Mouse (Mus musculus) midbrain, embryonic 16.5 days (tissue): Measurements from ENCODE around the gene Drosha. TPM values are rescaled to one million over a fixed set of nuclear protein-coding genes. Genes with fewer than 3 reads are reported as not detected.
"Not testable (repeated sequence)": the region's sequence is repeated elsewhere in the genome, so short reads cannot be mapped to it uniquely, and the experiment has no call there.

Experiments used
- ATAC-seq: fragments of 200-750 bp; cut with Nextera tagmentation; 2 replicates; pipeline ENCODE4 v1.8.0; 2017; ENCODE audit warnings: moderate TSS enrichment
- H3K27ac ChIP-seq: fragments of 300-500 bp; sonication (generic); 2 replicates; pipeline ENCODE4 v1.5.1; 2014; ENCODE audit warnings: mild to moderate bottlenecking, low read length, mixed read lengths
- H3K27me3 ChIP-seq: fragments of 300-500 bp; sonication (generic); 2 replicates; pipeline ENCODE4 v1.6.1; 2014; ENCODE audit warnings: low read depth, low read length, mixed read lengths; ENCODE audit not compliant: control insufficient read depth, insufficient read depth
- H3K36me3 ChIP-seq: fragments of 300-500 bp; sonication (generic); 2 replicates; pipeline ENCODE4 v1.6.1; 2014; ENCODE audit warnings: mild to moderate bottlenecking, low read length, moderate library complexity, mixed read lengths; ENCODE audit not compliant: control insufficient read depth, insufficient read depth
- H3K4me1 ChIP-seq: fragments of 300-500 bp; sonication (generic); 2 replicates; pipeline ENCODE4 v1.6.1; 2014; ENCODE audit warnings: mild to moderate bottlenecking, low read length, mixed read lengths; ENCODE audit not compliant: control insufficient read depth, insufficient read depth
- H3K4me2 ChIP-seq: fragments of 300-500 bp; sonication (generic); 2 replicates; pipeline ENCODE4 v1.6.1; 2014; ENCODE audit warnings: mild to moderate bottlenecking, low read length, mixed read lengths
- H3K4me3 ChIP-seq: fragments of 300-500 bp; sonication (generic); 2 replicates; pipeline ENCODE4 v1.5.1; 2014; ENCODE audit warnings: low read depth, mild to moderate bottlenecking, low read length, moderate library complexity, mixed read lengths
- H3K9ac ChIP-seq: fragments of 300-500 bp; sonication (generic); 2 replicates; pipeline ENCODE4 v1.6.1; 2014; ENCODE audit warnings: low read depth, low read length, mixed read lengths
- H3K9me3 ChIP-seq: fragments of 300-500 bp; sonication (generic); replicated peaks from 2 replicates; pipeline ENCODE4 v1.6.1; 2014; ENCODE audit warnings: mild to moderate bottlenecking, low read length, mixed read lengths; ENCODE audit not compliant: control insufficient read depth, poor library complexity, severe bottlenecking
- WGBS: fragments of 180-500 bp; shearing (Covaris S2); extraction: QIAGEN DNeasy Blood & Tissue Kit; methylation state at CpG from one replicate; pipeline ENCODE4 v1.1.7; 2014; 5-methylcytosine and 5-hydroxymethylcytosine counted together
- polyA plus RNA-seq: library from polyadenylated mRNA; unstranded; fragments of >200 nt; fragmentation: Nextera tagmentation; extraction: Ambion mirVana; gene quantifications from 2 replicates; pipeline ENCODE4 v1.2.1, GENCODE M21; 2015

Gene Drosha
- polyA plus RNA-seq, 1 experiment from 2014 or later: 55.7 TPM

DNA sequence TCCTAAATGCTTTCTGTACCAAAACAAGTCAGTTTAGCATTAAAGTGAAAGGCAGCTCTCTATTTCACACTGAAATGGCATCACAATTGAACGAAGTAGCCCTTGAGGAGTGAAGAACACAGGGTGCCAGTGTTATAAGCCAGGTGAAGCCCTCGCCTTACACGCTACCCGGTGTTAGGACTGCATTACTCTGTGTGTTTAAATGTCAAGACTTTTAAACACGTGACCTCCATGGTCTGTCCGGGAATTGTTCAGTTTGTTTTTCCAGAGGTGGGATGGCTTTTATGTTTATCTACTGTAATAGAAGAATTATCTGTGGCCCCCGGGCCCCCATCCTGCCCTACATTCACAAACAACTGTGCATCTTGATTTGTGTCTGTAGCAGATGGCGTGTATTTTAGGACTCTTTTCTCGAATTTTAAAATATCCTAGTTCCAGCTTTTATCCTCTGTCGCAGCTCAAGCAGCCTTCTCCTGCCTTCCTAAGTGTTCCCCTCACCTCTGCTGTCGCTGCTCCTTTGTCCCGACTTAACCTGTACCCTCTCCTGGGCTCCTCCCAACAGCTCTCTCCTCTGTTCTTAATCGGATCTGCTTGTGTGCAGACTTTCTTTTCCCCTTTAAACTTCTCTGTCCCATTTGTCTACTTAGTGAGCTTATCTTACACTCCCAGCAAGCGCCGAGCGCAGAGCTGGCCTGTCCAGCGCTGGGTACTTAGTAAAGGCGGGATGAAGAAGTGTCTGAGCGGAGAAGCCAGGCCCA is 83.5 kb downstream of the Drosha start:
- Histone ChIP-seq H3K4me2 (no peak overlapping the region), H3K9me3 (no peaks in the 10 kb centered on the region), H3K27ac (no peak overlapping the region), H3K36me3 (peaks cover 14% of the 10 kb centered on the region; the same call in 1 of the 2 replicates), H3K27me3 (no peaks in the 10 kb centered on the region), H3K9ac (no peak overlapping the region), H3K4me3 (no peak overlapping the region), H3K4me1 (peaks cover 3% of the 10 kb centered on the region; the same call in 1 of the 2 replicates)
- 76% methylated on average over 19 of the region's 19 CpGs for whole genome bisulfite sequencing
- ATAC-seq: no peak

DNA sequence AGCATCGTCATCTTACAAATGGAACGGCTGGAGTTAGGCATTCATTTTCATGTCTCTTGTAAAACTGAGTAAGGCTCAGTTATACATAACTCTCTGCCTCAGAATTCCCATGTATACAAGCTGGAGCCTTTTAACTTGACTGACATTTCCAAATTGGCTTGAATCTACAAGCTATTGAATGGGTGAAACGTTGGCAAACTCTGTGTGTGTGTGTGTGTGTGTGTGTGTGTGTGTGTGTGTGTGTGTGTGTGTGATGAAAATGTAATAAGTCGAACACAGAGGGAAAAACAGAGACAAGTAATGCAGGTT is 84.1 kb downstream of the Drosha start:
- ATAC-seq: no peak
- Histone ChIP-seq H3K36me3 (peaks cover 14% of the 10 kb centered on the region; the same call in 1 of the 2 replicates), H3K4me2 (no peak overlapping the region), H3K4me3 (no peak overlapping the region), H3K4me1 (peaks cover 3% of the 10 kb centered on the region; the same call in 1 of the 2 replicates), H3K9me3 (no peaks in the 10 kb centered on the region), H3K27ac (no peak overlapping the region), H3K9ac (no peak overlapping the region), H3K27me3 (no peaks in the 10 kb centered on the region)
- 78% methylated on average over 4 of the region's 4 CpGs for WGBS

DNA sequence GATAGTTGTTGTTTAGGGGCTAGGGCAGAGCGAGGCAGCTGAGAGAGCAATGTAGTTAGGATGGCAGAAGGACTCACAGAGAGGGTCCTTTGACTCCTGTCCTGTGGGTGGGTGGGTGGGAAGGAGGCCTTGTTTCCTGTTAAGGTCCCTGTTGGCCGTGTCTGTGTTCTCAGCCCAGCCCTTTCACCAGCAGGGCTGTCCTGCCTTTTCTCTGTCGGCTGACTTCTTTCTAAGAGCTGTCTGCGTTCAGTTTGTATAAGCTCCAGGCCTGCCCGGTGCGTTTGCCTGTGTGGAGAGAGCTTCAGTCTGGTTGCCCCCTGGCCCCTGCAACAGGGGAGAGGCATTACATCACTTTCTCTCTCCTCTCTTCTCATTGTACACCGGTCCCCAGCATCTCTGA is 84.6 kb downstream of the Drosha start:
- Histone ChIP-seq H3K27ac (no peak overlapping the region), H3K36me3 (peaks cover 14% of the 10 kb centered on the region; the same call in 1 of the 2 replicates), H3K9ac (no peak overlapping the region), H3K4me3 (no peak overlapping the region), H3K27me3 (no peaks in the 10 kb centered on the region), H3K4me2 (no peak overlapping the region), H3K9me3 (no peaks in the 10 kb centered on the region), H3K4me1 (peaks cover 3% of the 10 kb centered on the region; the same call in 1 of the 2 replicates)
- no peak for ATAC-seq
- 75% methylated on average over 7 of the region's 7 CpGs for WGBS

DNA sequence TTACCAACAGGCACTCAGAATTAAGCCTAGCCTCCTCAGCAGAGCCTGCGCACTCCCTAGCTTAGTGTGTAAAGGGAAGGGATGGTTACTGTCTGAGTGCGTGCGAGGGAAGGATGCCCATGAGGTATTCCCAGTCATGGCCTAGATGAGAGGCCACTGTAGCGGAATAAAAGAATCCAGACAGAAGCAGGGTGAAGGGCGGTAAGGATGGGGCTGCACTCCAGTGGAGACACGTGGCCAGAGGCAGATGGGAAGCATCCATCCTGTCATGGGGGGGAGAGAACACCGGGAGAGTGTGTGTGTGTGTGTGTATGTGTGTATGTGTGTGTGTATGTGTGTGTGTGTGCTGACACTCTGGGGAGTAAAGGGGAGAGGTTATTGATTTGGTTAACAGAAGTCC is 86.5 kb downstream of the Drosha start:
- no peak overlapping the region for H3K27ac ChIP-seq
- H3K9me3 ChIP-seq: no peaks in the 10 kb centered on the region
- no peak overlapping the region for H3K4me2 ChIP-seq
- no peak overlapping the region for H3K9ac ChIP-seq
- WGBS: 86% methylated on average over 7 of the region's 7 CpGs
- H3K36me3 ChIP-seq: peaks cover 15% of the 10 kb centered on the region; the same call in 1 of the 2 replicates
- peaks cover 3% of the 10 kb centered on the region; the same call in 1 of the 2 replicates for H3K4me1 ChIP-seq
- no peak overlapping the region for H3K4me3 ChIP-seq
- no peaks in the 10 kb centered on the region for H3K27me3 ChIP-seq
- ATAC-seq: no peak; the same call in 1 of the 2 replicates

DNA sequence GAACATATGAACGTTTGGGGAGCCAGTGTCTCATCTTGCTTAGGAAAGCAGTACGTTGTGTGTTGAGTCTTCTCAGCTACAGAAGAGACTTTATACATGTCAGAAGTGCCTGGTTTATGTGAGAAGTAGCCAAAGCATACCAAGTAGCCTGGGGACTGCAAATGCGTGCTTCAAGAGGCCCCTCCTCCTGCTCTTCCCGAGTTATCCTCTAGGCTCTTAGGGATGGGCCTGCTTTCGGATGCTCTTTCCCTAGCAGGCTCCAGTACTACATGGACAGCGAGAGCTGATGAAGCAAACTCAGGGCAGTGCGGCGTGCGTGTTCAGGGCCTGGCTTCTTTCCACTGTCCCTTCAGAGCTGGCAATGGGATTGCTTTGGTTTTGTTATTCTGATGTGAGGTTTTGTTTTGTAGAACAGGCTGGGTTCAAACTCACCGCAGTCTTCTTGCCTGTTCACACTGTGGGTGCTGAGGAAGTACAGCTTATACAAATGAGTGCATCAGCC is 91.8 kb downstream of the Drosha start:
- Histone ChIP-seq H3K27ac (no peak overlapping the region), H3K36me3 (peaks cover 27% of the 10 kb centered on the region), H3K4me1 (no peaks in the 10 kb centered on the region), H3K9me3 (no peaks in the 10 kb centered on the region), H3K4me2 (no peak overlapping the region), H3K9ac (no peak overlapping the region), H3K4me3 (no peak overlapping the region), H3K27me3 (no peaks in the 10 kb centered on the region)
- WGBS: 82% methylated on average over 10 of the region's 10 CpGs
- ATAC-seq: no peak

DNA sequence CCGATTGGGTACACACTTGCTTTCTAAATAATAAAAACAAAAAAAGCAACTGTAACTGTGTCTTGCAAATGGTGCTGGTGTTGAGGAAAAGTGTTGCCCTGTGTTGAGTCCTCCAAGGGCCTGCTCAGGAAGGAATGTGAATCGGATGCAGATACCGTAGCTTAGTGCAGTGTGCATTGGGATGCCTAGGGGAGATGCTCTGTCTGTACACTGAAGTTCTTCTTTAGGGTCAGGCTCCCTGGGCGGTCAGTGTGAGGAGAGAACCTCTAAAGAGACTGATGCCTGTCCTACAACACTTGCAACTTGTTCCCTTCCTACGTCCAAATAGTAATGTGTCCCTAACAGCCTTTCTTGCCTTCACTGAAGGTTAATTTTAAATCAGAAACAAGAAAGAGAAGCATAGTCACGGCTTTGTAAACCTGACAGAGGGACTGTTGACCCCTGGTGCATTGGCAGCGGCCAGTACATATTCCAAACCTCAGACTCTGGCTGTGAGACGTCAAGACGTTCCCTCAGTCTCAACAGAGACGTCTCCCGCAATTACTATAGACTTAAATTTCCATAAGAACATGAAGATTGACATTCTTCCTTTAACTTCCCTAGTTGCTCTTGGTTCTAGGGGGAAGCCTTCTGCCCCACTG is 94.8 kb downstream of the Drosha start:
- WGBS: 83% methylated on average over 11 of the region's 11 CpGs
- H3K4me1 ChIP-seq, H3K9me3 ChIP-seq, H3K4me3 ChIP-seq, H3K9ac ChIP-seq, H3K27me3 ChIP-seq, ATAC-seq, H3K27ac ChIP-seq, H3K4me2 ChIP-seq: not testable (repeated sequence)
- peaks cover 33% of the 10 kb centered on the region for H3K36me3 ChIP-seq

DNA sequence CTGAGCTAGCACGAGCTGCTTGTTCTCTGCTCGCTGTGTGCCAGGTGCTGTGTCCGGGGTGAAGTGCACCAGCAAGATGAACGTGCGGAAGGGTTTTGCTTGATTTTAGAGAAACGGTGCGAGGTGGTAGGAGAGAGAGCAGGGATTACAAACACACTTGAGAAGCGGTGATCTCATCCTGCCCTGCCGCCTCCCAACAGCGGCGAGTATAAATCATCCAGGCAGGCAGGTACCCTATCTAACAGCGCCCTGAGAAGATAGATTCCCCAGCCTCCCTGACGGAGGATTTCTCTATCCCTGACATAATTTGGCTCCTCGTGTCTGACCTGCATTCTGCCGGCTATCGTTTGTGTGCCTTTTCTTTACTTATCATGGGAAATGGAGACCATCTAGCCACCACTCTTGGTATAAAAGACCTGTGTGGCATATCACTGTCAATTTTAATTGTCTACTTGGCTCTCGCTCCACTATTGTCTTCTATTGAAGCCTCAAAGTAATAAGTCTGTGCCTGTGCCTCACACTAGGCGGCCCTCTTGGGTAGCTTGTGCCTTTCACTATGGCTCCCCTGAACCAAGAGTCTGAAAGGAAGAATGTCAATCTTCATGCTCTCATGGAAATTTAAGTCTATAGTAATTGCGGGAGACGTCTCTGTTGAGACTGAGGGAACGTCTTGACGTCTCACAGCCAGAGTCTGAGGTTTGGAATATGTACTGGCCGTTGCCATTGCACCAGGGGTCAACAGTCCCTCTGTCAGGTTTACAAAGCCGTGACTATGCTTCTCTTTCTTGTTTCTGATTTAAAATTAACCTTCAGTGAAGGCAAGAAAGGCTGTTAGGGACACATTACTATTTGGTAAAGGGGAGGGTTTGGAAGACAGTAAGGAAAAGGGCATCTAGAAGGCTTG is 95.6 kb downstream of the Drosha start:
- Histone ChIP-seq H3K4me3 (no peak overlapping the region), H3K4me2 (no peak overlapping the region), H3K4me1 (no peaks in the 10 kb centered on the region), H3K9ac (no peak overlapping the region), H3K36me3 (peaks cover 33% of the 10 kb centered on the region), H3K27ac (no peak overlapping the region), H3K27me3 (no peaks in the 10 kb centered on the region), H3K9me3 (no peaks in the 10 kb centered on the region)
- 76% methylated on average over 24 of the region's 24 CpGs for WGBS
- no peak for ATAC-seq

DNA sequence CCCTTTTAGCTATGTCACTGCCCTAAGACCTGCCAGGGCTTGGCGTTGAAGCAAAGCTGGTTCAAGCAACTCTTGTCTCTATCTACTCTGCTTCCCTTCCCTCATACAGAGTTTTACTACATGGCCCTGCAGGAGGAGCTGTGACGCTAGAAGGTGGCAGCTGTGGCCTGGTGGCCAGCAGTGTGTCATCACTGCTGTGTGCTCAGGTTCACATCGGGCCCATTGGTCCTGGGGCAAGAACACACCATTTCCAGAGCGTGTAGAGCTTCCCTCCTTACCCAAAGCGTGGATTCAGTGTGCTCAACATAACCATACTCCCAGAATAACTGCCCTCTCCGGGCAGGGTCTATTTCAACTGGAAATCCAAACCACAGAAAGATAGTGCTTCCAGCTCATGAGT is 97.3 kb downstream of the Drosha start:
- no peak overlapping the region for H3K4me3 ChIP-seq
- no peaks in the 10 kb centered on the region for H3K9me3 ChIP-seq
- H3K36me3 ChIP-seq: peaks cover 36% of the 10 kb centered on the region
- 94% methylated on average over 6 of the region's 6 CpGs for WGBS
- no peak overlapping the region for H3K9ac ChIP-seq
- no peak overlapping the region for H3K4me2 ChIP-seq
- H3K27me3 ChIP-seq: no peaks in the 10 kb centered on the region
- no peaks in the 10 kb centered on the region for H3K4me1 ChIP-seq
- ATAC-seq: no peak
- no peak overlapping the region for H3K27ac ChIP-seq
